Mouse (Mus musculus): Measurements from ENCODE around the gene Mecr. TPM values are rescaled to one million over a fixed set of nuclear protein-coding genes. Genes with fewer than 3 reads are reported as not detected.

The Mecr gene
- 28.7 TPM for total RNA-seq (2023)

DNA sequence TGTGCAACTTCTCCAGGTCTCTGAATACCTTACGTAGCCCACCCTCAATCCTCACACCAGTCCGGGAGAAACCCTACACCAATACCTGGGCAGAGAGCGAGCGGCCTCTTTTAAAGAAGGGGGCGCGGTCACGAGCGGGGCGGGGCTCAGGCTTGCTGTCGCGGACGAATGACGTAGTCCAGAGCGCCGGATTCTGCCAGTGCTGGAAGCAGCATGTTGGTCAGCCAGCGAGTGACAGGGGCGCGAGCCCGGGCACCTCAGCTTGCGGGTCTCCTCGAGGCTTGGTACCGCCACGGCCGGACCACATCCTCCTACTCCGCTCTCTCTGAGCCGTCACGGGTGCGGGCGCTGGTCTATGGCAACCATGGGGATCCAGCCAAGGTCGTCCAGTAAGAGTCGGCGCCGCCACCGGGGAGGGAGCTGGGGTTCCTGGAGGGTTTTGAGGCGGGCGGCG is at the start of gene Mecr:
Mecr (plus strand) TSS at position 181 of the 454 bp plus-strand sequence.

DNA sequence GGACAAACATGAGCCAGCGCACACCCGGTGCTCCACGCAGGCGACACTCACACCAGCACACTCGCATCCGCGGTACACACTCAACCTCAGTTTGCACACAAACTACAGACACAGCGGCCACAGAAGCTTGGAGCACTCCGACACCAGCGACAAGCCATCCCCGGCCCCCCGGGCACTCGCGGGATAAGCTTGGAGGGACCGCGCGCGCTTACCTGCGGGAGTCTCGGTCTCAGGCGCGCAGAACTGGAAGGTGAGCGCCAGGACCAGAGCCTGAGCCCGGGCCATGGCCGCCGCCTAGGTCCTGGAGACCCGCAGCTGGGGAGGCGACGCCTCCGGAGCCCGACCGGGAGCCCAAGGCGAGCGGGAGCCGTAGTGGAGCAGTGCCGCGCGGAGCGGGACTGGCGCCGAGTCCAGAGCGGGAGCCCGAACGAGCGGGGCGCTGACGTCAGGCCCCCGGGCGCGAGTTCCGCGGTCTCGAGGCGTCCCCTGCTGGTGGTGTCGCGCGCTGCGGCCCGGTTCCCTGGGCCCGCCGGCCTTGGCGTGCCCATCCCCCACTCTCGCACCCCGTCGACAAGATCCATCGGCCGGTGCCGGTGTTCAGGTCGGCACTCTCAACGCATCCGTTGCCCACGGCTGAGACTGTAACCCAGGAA is 5.3 kb upstream of the Mecr start, which contains the start of gene Ptpru:
Ptpru (minus strand) TSS at position 417 of the 653 bp plus-strand sequence.

DNA sequence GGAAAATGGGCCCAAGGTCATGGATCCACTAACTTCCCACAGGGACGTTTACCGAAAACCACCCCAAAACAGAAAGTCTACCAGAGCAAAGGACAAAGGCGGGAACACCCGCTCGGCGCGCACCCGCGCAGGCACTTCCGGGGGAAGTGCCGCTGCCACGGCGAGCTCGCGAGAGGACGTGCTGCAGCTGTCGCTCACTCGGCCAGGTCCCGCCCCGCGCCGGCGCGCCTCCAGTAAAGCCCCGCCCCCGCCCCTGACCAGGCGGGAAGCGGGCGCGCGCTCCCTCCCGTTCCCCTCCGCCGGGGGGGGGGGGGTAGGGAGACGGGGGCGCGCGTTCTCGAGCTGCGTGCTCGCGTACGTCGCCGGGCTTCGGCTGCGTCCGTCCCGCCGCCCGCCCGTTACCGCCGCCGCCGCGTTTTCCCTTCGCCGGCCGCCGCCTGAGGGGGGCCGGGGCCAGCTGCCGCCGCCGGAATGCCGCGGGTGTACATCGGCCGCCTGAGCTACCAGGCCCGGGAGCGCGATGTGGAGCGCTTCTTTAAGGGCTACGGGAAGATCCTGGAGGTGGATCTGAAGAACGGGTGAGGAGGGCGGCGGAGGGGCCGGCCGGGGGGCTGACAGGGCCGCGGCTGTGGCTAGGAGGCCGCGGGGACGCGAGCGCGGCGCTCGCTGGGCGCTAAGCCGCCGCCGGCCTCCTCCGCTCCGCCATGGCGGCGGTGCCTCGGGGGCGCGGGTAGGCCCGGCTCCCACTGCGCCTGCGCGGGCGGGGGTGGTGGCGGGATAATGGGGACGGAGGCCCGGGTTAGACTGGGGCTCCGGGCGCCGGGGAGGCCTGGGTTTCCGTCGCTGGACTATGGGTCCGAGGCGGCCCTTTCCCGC is 30.3 kb downstream of the Mecr start, which contains the start of gene Srsf4:
Srsf4 (plus strand) TSS at position 325 of the 876 bp plus-strand sequence.

Other genes starting within 250 kb of the Mecr start
- 1.1 TPM for gene Ptpru, start 5.2 kb upstream of the Mecr start, total RNA-seq (2023)
- gene Srsf4, start 30.1 kb downstream of the Mecr start, total RNA-seq (2023): 89.8 TPM
- not detected for gene Tmem200b, start 78.3 kb downstream of the Mecr start, total RNA-seq (2023)
- 0.47 TPM for gene Gm10300, start 231.2 kb downstream of the Mecr start, total RNA-seq (2023)
- gene Epb41, start 231.9 kb downstream of the Mecr start, total RNA-seq (2023): 145 TPM

Data from CD4-positive naive resting alpha-beta T cell, adult 76 days (primary cell).